Mouse (Mus musculus) layer of hippocampus, adult 18-20 months (tissue): Measurements from ENCODE around the gene Lrp4. TPM values are rescaled to one million over a fixed set of nuclear protein-coding genes. Genes with fewer than 3 reads are reported as not detected.

Experiments
- DNase-seq, 2 experiments: peaks; one replicate each; pipeline ENCODE4 v3.0.0; 2022; ENCODE audit warnings: low spot score in 2 of 2
- total RNA-seq, 2 experiments: library from RNA; stranded (reverse); gene quantifications; 2 replicates each; pipeline ENCODE4 v1.2.3; 2021

Gene Lrp4
- total RNA-seq, 2 experiments from 2014 or later = 27.2 to 31.2 TPM

DNA sequence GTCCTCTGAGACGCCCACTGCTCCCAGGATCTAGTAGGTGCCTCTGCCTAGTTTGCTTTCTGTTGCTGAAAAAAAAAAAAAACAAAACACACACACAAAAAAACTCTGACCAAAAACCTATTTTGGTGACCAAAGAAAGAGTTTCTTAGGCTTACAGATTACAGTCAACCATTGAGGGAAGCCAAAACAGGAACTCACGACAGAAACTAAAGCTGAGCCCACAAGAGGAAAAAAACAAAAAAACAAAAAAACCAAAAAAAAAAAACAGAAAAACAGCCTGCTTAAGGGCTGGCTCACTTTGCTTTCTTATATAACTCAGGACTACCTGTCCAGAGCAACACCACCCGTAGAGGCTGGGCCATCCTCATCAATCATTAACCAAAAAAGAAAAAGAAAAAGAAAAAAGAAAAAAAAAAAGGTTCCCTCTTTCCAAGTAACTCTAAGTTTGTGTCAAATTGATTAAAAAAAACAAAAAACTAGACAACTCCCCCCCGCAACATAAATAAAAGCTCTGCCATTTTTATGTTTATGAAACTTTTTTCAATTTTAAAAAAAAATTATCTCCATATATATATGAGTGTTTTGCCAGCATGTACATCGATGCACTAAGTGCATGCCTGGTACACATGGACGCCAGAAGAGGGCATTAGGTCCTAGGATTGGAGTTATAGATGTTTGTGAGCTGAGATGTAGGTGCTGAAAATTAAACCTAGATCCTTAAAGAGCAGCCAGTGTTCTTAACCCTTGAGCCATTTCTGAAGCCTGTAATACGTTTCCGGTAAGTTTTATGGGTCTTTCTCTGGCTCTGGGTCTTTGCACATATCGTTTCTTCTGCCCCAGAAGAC is 3.9 kb upstream of the Lrp4 start:
- no peak for DNase-seq

DNA sequence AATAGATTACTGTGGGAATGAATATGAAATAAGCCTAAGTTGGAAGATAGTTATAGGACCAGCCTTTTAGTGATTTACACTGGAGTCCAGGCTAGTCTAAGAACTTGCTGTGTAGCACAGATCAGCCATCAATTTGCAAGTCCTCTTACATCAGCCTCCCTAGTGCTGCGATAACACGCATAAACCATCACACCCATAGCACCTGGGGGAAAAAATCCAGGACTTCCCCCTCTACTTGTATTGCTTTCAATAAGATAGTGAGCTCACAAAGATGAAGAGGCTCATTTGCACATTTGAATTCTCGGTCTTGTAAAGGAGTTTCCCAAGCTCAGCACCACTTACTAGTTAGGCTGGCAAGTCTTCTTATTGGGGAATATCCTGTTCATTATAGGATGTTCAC is 2.9 kb upstream of the Lrp4 start:
- DNase-seq = no peak

DNA sequence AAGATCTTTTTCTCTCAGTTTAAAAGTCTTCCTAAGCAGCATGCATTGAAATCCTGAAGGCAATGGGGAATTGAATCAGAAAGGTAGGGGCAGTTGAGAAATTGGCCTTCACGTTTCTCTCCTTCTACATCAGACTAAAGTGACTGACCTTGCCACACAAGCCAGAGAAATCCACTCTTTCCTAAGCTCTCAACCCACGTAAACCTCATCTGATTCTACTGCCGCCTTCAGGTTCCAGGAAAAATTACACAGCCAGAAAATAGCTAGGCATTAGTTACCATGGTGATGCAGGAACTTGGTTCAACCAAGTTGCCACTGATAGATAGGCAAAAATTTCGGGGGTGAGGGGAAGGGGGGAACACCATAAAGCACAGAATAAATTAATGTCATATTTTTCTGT is 1.5 kb upstream of the Lrp4 start:
- DNase-seq = peak in 1 of 2 experiments; percentile 74

DNA sequence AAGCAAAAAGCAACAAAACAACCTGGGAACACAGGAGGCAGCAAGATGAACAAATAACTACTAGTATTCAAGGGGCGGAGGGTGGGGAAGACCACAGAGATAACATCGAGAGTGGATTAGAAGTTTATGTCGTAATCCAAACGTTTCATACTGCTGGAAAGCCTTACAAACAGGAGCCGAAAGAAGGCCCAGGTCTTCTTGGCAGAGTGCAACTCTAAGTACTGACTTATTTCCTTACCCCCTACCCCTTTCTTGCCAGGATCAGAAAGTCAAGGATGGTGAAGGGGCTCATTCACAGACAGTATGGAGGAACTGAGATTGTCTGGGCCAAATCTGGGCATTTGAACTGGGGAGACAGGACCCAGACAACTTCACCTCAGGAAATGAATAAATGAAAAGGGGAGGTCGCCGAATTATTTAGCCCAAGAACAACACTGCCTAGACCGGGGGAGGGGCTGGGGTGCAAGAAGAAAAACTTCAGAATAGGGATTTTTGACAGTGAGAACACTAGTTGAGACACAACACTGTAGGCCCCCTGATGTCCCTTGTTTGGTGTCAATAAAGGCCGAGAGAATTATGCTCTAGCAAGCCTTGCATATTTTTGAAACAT is 715 bp upstream of the Lrp4 start:
- no peak for DNase-seq

DNA sequence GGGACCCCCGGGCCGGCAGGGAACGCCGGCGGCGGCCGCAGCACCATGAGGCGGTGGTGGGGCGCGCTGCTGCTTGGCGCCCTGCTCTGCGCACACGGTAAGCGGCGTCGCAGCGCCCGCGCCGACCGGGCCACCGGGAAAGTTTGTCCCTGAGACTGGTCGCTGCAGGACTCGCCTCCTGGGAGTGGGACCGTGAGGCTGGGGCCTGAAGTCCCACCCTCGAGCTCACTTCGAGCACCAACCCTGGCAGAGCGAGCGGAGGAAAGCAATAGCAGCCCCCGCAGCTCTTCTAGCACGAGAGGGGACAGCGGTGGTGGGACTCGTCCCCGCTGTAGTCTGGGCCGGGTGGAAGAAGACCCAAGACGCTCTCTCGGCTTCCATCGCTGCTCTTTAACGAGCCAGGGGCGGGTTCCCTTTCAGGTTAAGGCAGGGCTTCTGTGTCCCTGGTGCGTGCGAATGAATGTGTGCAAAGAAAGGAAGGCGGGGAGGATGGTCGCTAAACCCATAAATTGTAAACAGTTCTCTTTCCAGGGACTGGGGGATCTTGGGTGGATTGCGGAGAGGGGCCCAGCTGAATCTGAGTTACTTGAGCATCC is 443 bp downstream of the Lrp4 start:
- DNase-seq = no peak

DNA sequence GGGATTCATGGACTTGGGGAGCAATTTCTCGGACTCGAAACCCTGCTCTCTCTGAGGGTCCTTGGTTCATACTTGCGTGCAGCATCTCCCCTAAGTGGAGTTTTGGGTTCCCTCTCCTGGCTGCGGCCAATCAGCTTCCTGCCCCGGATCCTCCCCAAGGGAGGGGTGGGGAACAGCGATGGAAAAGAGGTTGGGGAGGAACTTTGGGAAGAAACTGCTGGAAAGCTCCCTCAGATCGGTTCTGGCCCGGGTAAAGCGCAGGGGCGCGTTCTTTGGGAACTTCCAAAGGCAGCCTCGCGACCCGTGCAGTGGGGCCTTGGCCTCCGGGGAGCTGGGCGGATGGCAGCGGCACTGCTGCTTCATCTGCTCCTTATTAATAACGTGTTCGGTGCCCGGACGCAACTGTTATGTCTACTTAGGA is 951 bp downstream of the Lrp4 start:
- DNase-seq = peak in 1 of 2 experiments; percentile 24

GRCm38 (mm10) chr2:91458673-91459391 is 1.5 kb downstream of the Lrp4 start:
- DNase-seq = peak in 1 of 2 experiments; percentile 36

GRCm38 (mm10) chr2:91460076-91460475 is 2.8 kb downstream of the Lrp4 start:
- no peak for DNase-seq

DNA sequence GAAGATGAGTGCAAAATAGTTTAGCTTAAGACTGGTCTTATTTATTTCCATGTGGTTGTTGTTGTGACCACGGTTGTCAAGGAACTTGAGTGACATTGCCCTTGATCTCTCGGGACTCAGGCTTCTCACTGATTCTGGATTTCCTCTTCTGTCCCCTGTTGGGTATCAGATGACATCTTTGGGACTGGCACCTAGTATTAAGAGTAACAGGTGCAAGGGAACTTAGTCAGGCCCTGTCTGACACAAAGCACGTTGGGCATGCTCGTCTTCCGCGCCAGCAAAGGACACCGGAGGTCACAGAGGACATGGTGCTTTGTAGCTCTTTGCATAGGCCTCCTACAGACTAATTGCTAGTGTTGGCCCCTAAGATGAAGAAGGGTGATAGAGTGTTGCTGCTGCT is 3.5 kb downstream of the Lrp4 start:
- DNase-seq = no peak

DNA sequence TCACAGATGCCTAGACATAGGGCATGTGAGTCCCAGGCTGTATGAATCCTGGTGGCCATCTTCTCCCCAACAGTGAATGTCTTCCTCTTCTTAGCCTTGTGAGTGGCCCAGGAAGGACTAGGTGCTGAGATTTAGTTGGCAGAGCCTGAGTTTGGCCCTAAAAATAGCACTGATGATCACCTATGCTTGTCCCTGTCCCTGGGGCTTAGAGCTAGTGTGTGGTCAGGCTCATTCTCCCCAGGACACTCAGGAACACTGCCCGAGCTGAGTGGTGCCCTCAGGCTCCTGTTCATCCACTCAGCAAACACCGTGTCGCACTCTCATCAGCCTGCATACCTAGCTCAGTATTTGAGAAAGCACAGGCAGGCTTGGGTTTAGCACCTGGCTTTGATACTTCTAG is 4.0 kb downstream of the Lrp4 start:
- no peak for DNase-seq

DNA sequence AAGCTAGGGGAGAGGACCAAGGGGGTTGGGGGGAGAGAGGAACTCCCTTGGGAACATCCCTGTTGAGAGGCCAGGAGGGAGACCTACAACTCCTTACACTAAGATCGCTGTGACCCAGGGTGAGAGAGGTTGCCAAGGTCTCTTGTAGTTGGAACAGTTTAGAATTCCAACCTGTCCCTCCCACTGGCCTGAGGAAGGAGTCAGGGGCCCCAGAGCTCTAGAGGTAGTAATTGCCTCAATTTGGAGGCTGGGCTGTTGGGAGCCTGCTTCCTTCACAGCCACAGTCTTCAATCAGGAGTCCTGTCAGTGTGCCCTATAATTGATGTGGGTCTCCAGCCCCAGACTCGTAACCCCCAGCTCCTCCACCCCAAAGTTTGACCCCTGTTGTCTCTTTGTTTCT is 4.9 kb downstream of the Lrp4 start:
- DNase-seq = no peak

- no peak for DNase-seq
Observed at GRCm38 (mm10) chr2:91462681-91463080, 5.4 kb downstream of the Lrp4 start.

DNA sequence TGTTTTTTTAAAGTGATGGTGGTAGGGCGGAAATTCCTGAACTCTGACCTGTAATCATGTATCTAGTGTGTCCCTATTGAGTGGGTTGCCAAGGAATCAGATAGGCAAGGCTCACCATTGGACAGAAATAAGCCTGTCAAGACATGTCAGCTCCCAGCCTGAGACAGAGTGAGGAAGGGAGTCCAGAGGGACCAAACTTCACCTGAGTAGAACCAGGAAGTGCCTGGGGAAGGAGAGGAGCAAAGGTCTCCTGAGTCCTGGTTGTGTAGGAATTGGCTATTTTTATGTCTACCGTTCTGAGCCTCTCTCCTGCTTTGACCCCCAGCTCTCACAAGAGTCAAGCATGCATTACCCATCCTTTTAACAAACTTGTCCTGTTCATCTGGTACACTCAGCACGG is 8.6 kb downstream of the Lrp4 start:
- DNase-seq = no peak

GRCm38 (mm10) chr2:91467613-91468012 is 10.3 kb downstream of the Lrp4 start:
- DNase-seq = no peak

- DNase-seq = peak in 1 of 2 experiments; percentile 72
Observed at GRCm38 (mm10) chr2:91470055-91470647, 12.8 kb downstream of the Lrp4 start.

DNA sequence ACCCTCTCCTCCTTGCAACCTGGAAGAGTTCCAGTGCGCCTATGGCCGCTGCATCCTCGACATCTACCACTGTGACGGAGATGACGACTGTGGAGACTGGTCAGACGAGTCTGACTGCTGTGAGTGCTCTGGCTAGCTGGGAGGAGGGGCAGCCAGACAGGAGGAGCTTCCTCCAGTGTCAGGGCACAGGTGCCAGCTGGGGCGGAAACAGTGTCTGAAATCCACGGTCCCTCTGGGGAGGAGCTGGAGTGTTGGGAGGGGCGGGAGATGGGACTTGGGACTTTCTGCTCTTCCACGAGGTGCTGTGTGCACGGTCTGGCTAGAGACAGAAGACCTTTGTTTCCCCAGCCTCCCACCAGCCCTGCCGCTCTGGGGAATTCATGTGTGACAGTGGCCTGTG is 17.0 kb downstream of the Lrp4 start:
- DNase-seq = no peak

- no peak for DNase-seq
Observed at GRCm38 (mm10) chr2:91475791-91476190, 18.5 kb downstream of the Lrp4 start.

DNA sequence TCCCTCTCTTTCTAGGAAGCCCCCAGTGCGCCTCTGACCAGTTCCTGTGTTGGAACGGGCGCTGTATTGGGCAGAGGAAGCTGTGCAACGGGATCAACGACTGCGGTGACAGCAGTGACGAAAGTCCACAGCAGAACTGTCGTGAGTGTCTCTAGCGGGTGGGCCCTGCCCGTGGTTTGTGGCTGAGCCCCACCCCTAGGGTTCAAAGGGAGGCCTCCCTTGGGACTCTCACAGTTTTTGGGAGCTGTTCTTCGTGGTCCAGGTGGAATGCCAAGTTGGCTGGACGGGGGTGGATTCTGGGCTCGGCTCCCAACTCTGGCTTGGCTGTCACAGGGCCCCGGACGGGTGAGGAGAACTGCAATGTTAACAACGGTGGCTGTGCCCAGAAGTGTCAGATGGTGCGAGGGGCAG is 18.9 kb downstream of the Lrp4 start:
- no peak for DNase-seq

DNA sequence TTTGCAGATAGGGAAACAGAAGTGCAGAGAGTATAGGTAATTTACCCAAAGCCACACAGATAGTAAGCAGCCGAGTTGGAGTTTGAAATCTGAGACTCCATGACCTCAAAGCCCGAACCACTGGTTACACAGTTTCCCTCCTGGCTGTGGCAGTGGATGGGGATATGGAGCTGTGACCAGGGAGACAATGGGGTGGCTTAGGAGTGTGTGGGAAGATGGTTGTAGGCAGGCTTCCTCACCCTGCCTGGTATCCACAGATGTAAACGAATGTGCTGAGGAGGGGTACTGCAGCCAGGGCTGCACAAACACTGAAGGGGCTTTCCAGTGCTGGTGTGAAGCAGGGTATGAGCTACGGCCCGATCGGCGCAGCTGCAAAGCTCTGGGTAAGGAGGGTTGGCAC is 19.5 kb downstream of the Lrp4 start:
- no peak for DNase-seq

DNA sequence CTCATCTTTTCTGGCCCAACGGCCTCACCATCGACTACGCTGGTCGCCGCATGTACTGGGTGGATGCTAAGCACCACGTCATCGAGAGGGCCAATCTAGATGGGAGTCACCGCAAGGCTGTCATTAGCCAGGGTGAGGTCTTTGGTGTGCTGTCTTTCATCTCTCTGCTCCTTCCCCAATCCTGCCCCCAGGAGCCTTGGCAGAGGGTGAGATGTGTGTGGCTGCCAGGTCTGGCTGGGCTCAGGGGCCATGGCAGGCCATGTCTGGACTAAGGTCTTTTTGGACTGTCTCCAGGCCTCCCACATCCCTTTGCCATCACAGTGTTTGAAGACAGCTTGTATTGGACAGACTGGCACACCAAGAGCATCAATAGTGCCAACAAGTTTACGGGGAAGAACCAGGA is 23.1 kb downstream of the Lrp4 start:
- no peak for DNase-seq

- DNase-seq = peak in 1 of 2 experiments; percentile 86
Observed at GRCm38 (mm10) chr2:91480805-91481514, 23.6 kb downstream of the Lrp4 start.
